In the genomic region with DNA sequence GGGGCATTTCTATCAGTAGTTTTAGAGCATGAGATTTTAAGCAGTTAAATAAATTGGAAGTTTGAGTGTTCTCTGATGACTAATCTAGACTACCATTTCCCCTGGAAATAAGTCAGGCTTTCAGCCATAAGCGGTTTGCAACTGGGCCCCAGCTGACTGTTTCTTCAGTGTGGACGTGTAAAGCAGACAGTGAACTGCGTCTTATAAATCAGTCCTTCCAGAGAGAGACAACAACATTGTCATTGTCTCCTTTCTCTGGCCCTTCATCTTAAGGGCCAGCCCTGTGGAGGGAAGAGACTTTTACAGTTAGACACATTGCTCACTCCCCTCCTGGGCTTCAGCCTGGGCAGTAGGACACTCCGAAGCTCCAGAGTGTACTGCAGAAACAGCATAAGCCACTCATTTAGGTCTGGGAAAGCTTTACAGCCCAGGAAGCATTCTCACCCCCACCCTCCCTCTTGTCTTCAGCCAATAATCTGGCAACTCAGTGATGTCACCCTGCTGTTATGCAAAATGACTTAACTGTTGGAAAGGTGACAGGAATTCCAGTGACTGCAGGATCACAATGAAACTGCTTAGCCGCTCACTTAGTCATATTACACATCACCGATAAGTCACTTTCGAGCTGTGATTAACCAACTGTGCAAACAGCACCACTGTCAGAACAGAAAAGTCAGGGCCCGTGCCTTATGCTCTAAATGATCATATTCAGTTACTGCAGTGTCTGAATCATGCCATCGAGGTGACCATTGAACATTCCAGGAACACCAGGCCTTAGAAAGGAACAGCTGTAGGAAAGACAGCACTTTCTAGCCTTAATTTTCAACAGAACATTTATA, we compare ENCODE assay signal across 9 mouse cellular contexts. TPM values are rescaled to one million over a fixed set of nuclear protein-coding genes. Genes with fewer than 3 reads are reported as not detected.
DNase-seq lines count a peak whose midpoint lies in the region; ATAC-seq lines count a peak whose summit lies in the region.
"Had no signal": no experiment of that assay in that cellular context is flagged by ENCODE, and none has a peak within 500 bp of the region (broad histone marks: within the 10 kb centered on the region; RNA-seq: fewer than 3 reads in every experiment).

No protein-coding gene starts in this region.

- no peaks in the 10 kb centered on the region for H3K36me3 ChIP-seq in embryonic facial prominence, embryonic 15.5 days
- H3K36me3 ChIP-seq in heart, embryonic 14.5 days (ENCODE audit: control insufficient read depth, insufficient read depth, low read length), result no peaks in the 10 kb centered on the region
- H3K36me3 ChIP-seq in kidney, embryonic 16.5 days (ENCODE audit: insufficient read depth, low read length), result no peaks in the 10 kb centered on the region
- H3K36me3 ChIP-seq in liver, embryonic 11.5 days (ENCODE audit: control insufficient read depth, insufficient read depth, low read length), result no peaks in the 10 kb centered on the region
- H3K36me3 ChIP-seq in neural tube, embryonic 11.5 days (ENCODE audit: control insufficient read depth, insufficient read depth, low read length), result no peaks in the 10 kb centered on the region

- peak; percentile 90 for ATAC-seq in embryonic facial prominence, embryonic 15.5 days (ENCODE audit: insufficient number of reproducible peaks, low FRiP score, low TSS enrichment, low read depth)
- peak; percentile 95 for ATAC-seq in heart, embryonic 14.5 days (ENCODE audit: insufficient number of reproducible peaks, insufficient read depth, low FRiP score, low read depth)
- peak; percentile 97 for ATAC-seq in kidney, embryonic 16.5 days (ENCODE audit: low FRiP score, low TSS enrichment)
- ATAC-seq in liver, embryonic 11.5 days (replicated peaks; ENCODE audit: low FRiP score), result no peak; the same call in 1 of the 2 replicates
- ATAC-seq in neural tube, embryonic 11.5 days (ENCODE audit: insufficient read depth, low FRiP score, low TSS enrichment), result peak; percentile 72

- DNase-seq in right cerebral cortex, adult 2 months (ENCODE audit: low spot score in 2 of 2), result peak; percentile 3 to 11
- no peak for DNase-seq in right cerebral cortex, postnatal 4 days
- no peak for DNase-seq in liver, embryonic 11.5 days (ENCODE audit: low spot score)
- peak; percentile 56 for DNase-seq in neural tube, embryonic 11.5 days (ENCODE audit: low spot score)
- no peak for DNase-seq in c-Kit-positive CD71-positive TER-119-positive erythroid progenitor cells, embryonic 14.5 days (ENCODE audit: low spot score)

- peak overlapping the region; percentile 76 for H3K27ac ChIP-seq in embryonic facial prominence, embryonic 15.5 days (replicated peaks)
- peak overlapping the region; percentile 87 to 99 for H3K27ac ChIP-seq in heart, embryonic 14.5 days (replicated peaks in 1 of 2; ENCODE audit: control insufficient read depth in 1 of 2, insufficient read depth in 1 of 2, low read depth in 2 of 2, low read length in 2 of 2)
- peak overlapping the region; percentile 61 for H3K27ac ChIP-seq in kidney, embryonic 16.5 days (ENCODE audit: low read length)
- H3K27ac ChIP-seq in liver, embryonic 11.5 days (ENCODE audit: low read depth, low read length), result no peak overlapping the region
- H3K27ac ChIP-seq in neural tube, embryonic 11.5 days (ENCODE audit: low read depth, low read length), result no peak overlapping the region

- no peaks in the 10 kb centered on the region for H3K9me3 ChIP-seq in embryonic facial prominence, embryonic 15.5 days (replicated peaks)
- no peaks in the 10 kb centered on the region for H3K9me3 ChIP-seq in heart, embryonic 14.5 days (ENCODE audit: control insufficient read depth, low read length)
- no peaks in the 10 kb centered on the region for H3K9me3 ChIP-seq in kidney, embryonic 16.5 days (ENCODE audit: low read length)
- no peaks in the 10 kb centered on the region for H3K9me3 ChIP-seq in liver, embryonic 11.5 days (ENCODE audit: control insufficient read depth, low read length)
- no peaks in the 10 kb centered on the region for H3K9me3 ChIP-seq in neural tube, embryonic 11.5 days (ENCODE audit: control insufficient read depth, low read length)
- H3K9me3 ChIP-seq: megakaryocyte, embryonic 14.5 days had no signal

- WGBS in embryonic facial prominence, embryonic 15.5 days, result 11% methylated on average over 9 of the region's 9 CpGs
- 3% methylated on average over 9 of the region's 9 CpGs for WGBS in heart, embryonic 14.5 days
- WGBS in kidney, embryonic 16.5 days, result 5% methylated on average over 9 of the region's 9 CpGs
- WGBS in liver, embryonic 11.5 days, result 24% methylated on average over 9 of the region's 9 CpGs
- WGBS in neural tube, embryonic 11.5 days, result 6% methylated on average over 9 of the region's 9 CpGs

- H3K27me3 ChIP-seq in embryonic facial prominence, embryonic 15.5 days, result no peaks in the 10 kb centered on the region
- no peaks in the 10 kb centered on the region for H3K27me3 ChIP-seq in heart, embryonic 14.5 days (ENCODE audit: control insufficient read depth, insufficient read depth, low read length)
- H3K27me3 ChIP-seq in kidney, embryonic 16.5 days (ENCODE audit: insufficient read depth, low read length), result no peaks in the 10 kb centered on the region
- H3K27me3 ChIP-seq in liver, embryonic 11.5 days (replicated peaks; ENCODE audit: control insufficient read depth, insufficient read depth, low read length), result no peaks in the 10 kb centered on the region
- H3K27me3 ChIP-seq in neural tube, embryonic 11.5 days (ENCODE audit: control insufficient read depth, insufficient read depth, low read length), result no peaks in the 10 kb centered on the region

- H3K4me3 ChIP-seq in embryonic facial prominence, embryonic 15.5 days (replicated peaks), result 0 out of 2 replicates have a peak overlapping the region, but pooled peaks have one; percentile 17
- peak overlapping the region in 1 of 2 experiments; percentile 19; a peak in 2 of 4 replicates for H3K4me3 ChIP-seq in heart, embryonic 14.5 days (ENCODE audit: control insufficient read depth in 1 of 2, insufficient read depth in 1 of 2, low read depth in 1 of 2, low read length in 2 of 2)
- peak overlapping the region; percentile 28 for H3K4me3 ChIP-seq in kidney, embryonic 16.5 days (ENCODE audit: low read length)
- no peak overlapping the region for H3K4me3 ChIP-seq in liver, embryonic 11.5 days (ENCODE audit: low read depth, low read length)
- H3K4me3 ChIP-seq in neural tube, embryonic 11.5 days (ENCODE audit: low read depth, low read length), result no peak overlapping the region
- H3K4me3 ChIP-seq: megakaryocyte, embryonic 14.5 days had no signal

- H3K4me2 ChIP-seq in embryonic facial prominence, embryonic 15.5 days (replicated peaks), result peak overlapping the region; percentile 31
- peak overlapping the region; percentile 61 for H3K4me2 ChIP-seq in heart, embryonic 14.5 days (ENCODE audit: low read length)
- peak overlapping the region; percentile 53 for H3K4me2 ChIP-seq in kidney, embryonic 16.5 days (replicated peaks; ENCODE audit: low read depth, low read length)
- H3K4me2 ChIP-seq in liver, embryonic 11.5 days, result peak overlapping the region; percentile 40
- peak overlapping the region; percentile 4; the same call in 1 of the 2 replicates for H3K4me2 ChIP-seq in neural tube, embryonic 11.5 days (ENCODE audit: low read depth)

- H3K4me1 ChIP-seq in embryonic facial prominence, embryonic 15.5 days, result peaks cover 20% of the 10 kb centered on the region
- H3K4me1 ChIP-seq in heart, embryonic 14.5 days (ENCODE audit: control insufficient read depth in 2 of 2, insufficient read depth in 2 of 2, low read length in 2 of 2), result peaks cover 22 to 50% of the 10 kb centered on the region in 2 experiments
- H3K4me1 ChIP-seq in kidney, embryonic 16.5 days (ENCODE audit: insufficient read depth, low read length), result peaks cover 19% of the 10 kb centered on the region
- no peaks in the 10 kb centered on the region for H3K4me1 ChIP-seq in liver, embryonic 11.5 days (replicated peaks; ENCODE audit: control insufficient read depth, insufficient read depth, low read length)
- 0 out of 2 replicates have a peak, but pooled peaks cover 2% of the 10 kb centered on the region for H3K4me1 ChIP-seq in neural tube, embryonic 11.5 days (ENCODE audit: control insufficient read depth, insufficient read depth, low read length)

- no peak overlapping the region for H3K9ac ChIP-seq in embryonic facial prominence, embryonic 15.5 days
- peak overlapping the region; percentile 54 for H3K9ac ChIP-seq in heart, embryonic 14.5 days (ENCODE audit: low read length)
- peak overlapping the region; percentile 43 for H3K9ac ChIP-seq in kidney, embryonic 16.5 days (replicated peaks; ENCODE audit: low read length)
- no peak overlapping the region for H3K9ac ChIP-seq in liver, embryonic 11.5 days (ENCODE audit: low read depth, low read length)
- no peak overlapping the region for H3K9ac ChIP-seq in neural tube, embryonic 11.5 days (ENCODE audit: low read length)

RNA-seq across cellular contexts. Expression of a gene that starts 42.2 kb away (rescaled TPM):
- polyA plus RNA-seq in embryonic facial prominence, embryonic 15.5 days (2015; fragmentation: Nextera tagmentation; extraction: Ambion mirVana), result 11.1 and 12.7 TPM in 2 replicates
- polyA plus RNA-seq in heart, embryonic 14.5 days (2014; fragmentation: Nextera tagmentation; extraction: Ambion mirVana), result 20.9 and 25.3 TPM in 2 replicates
- polyA plus RNA-seq in kidney, embryonic 16.5 days (2015; fragmentation: Nextera tagmentation; extraction: Ambion mirVana), result 7.5 and 8.8 TPM in 2 replicates
- 10.6 and 10.7 TPM in 2 replicates for polyA plus RNA-seq in liver, embryonic 11.5 days (2014; fragmentation: Nextera tagmentation; extraction: Ambion mirVana)
- polyA plus RNA-seq in neural tube, embryonic 11.5 days (2014; fragmentation: Nextera tagmentation; extraction: Ambion mirVana), result 12.1 and 13.6 TPM in 2 replicates

Comparison
In these comparisons a context has a peak if more than half of its experiments do, and no peak if none do; other contexts are left out.
1. DNase-seq: peak in right cerebral cortex, adult 2 months (2 of 2) and neural tube, embryonic 11.5 days (single experiment); none in right cerebral cortex, postnatal 4 days (single experiment), liver, embryonic 11.5 days (single experiment) and c-Kit-positive CD71-positive TER-119-positive erythroid progenitor cells, embryonic 14.5 days (single experiment).
2. H3K27ac ChIP-seq: peak in embryonic facial prominence, embryonic 15.5 days (single experiment), heart, embryonic 14.5 days (2 of 2) and kidney, embryonic 16.5 days (single experiment); none in liver, embryonic 11.5 days (single experiment) and neural tube, embryonic 11.5 days (single experiment).
3. H3K4me2 ChIP-seq: peak in every context shown above with its lines; median percentile 61 in heart, embryonic 14.5 days; 53 in kidney, embryonic 16.5 days; 40 in liver, embryonic 11.5 days; 31 in embryonic facial prominence, embryonic 15.5 days; 4 in neural tube, embryonic 11.5 days.
4. H3K4me3 ChIP-seq: peak in embryonic facial prominence, embryonic 15.5 days (single experiment) and kidney, embryonic 16.5 days (single experiment); none in liver, embryonic 11.5 days (single experiment) and neural tube, embryonic 11.5 days (single experiment).
5. H3K9ac ChIP-seq: peak in heart, embryonic 14.5 days (single experiment) and kidney, embryonic 16.5 days (single experiment); none in embryonic facial prominence, embryonic 15.5 days (single experiment), liver, embryonic 11.5 days (single experiment) and neural tube, embryonic 11.5 days (single experiment).